Mouse (Mus musculus) heart, embryonic 15.5 days (tissue): Measurements from ENCODE around the gene Ccdc71. TPM values are rescaled to one million over a fixed set of nuclear protein-coding genes. Genes with fewer than 3 reads are reported as not detected.

ENCODE experiments used
- ATAC-seq: fragments of 200-750 bp; cut with Nextera tagmentation; replicated peaks from 2 replicates; pipeline ENCODE4 v1.8.0; 2017; ENCODE audit warnings: low read depth, moderate TSS enrichment; ENCODE audit not compliant: insufficient number of reproducible peaks, insufficient read depth, low FRiP score
- H3K27ac ChIP-seq: fragments of 300-500 bp; sonication (generic); 2 replicates; pipeline ENCODE4 v1.5.1; 2015; ENCODE audit warnings: mild to moderate bottlenecking, inconsistent platforms
- H3K27me3 ChIP-seq: fragments of 300-500 bp; sonication (generic); 2 replicates; pipeline ENCODE4 v1.6.1; 2015; ENCODE audit warnings: inconsistent platforms
- H3K36me3 ChIP-seq: fragments of 300-500 bp; sonication (generic); 2 replicates; pipeline ENCODE4 v1.6.1; 2015; ENCODE audit warnings: mild to moderate bottlenecking, inconsistent platforms
- H3K4me1 ChIP-seq: fragments of 300-500 bp; sonication (generic); replicated peaks from 2 replicates; pipeline ENCODE4 v1.6.1; 2015; ENCODE audit warnings: inconsistent platforms
- H3K4me2 ChIP-seq: fragments of 300-500 bp; sonication (generic); 2 replicates; pipeline ENCODE4 v1.6.1; 2015; ENCODE audit warnings: inconsistent platforms, mild to moderate bottlenecking, moderate library complexity
- H3K4me3 ChIP-seq: fragments of 300-500 bp; sonication (generic); 2 replicates; pipeline ENCODE4 v1.5.1; 2015; ENCODE audit warnings: mild to moderate bottlenecking, inconsistent platforms
- H3K9ac ChIP-seq: fragments of 300-500 bp; sonication (generic); 2 replicates; pipeline ENCODE4 v1.6.1; 2015; ENCODE audit warnings: mild to moderate bottlenecking, inconsistent platforms
- H3K9me3 ChIP-seq: fragments of 300-500 bp; sonication (generic); replicated peaks from 2 replicates; pipeline ENCODE4 v1.6.1; 2016; ENCODE audit warnings: inconsistent platforms
- WGBS: fragments of 180-500 bp; shearing (Covaris S2); methylation state at CpG from one replicate; pipeline ENCODE4 v1.1.7; 2015; ENCODE audit warnings: mixed read lengths; 5-methylcytosine and 5-hydroxymethylcytosine counted together
- polyA plus RNA-seq: library from polyadenylated mRNA; unstranded; fragments of >200 nt; fragmentation: Nextera tagmentation; extraction: Ambion mirVana; gene quantifications from 2 replicates; pipeline ENCODE4 v1.2.1, GENCODE M21; 2015

Gene Ccdc71
- polyA plus RNA-seq, 1 experiment from 2014 or later = 32.2 TPM

DNA sequence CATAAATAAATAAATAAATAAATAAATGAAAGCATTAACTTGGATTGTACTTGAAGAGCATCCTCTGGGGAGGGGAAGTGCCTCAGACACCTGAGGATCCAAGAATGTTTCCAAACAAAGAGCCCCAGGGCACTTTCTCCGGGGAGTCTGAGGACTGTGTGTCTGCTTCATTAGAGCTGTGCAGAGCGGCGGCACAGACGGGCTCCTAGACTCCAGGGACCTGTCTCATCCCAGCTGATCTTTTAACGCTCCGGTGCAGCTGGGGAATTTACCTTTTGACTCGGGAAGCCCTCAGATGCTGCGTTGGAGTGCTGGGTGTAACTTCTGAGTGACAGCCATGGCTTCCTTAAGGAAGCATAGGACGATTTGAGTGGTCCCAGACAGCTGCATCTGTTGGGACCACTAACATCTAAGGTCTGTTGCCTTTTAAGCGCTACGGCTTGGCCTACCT lies 879 bp downstream of the Ccdc71 start, which contains the start of gene Klhdc8b:
Gene Klhdc8b, minus strand, starts transcription at position 401 of the 451 bp plus-strand sequence.
- 21% methylated on average over 11 of the region's 11 CpGs for WGBS
- H3K9ac ChIP-seq = peak within 1 kb of the TSS; percentile 94
- H3K4me1 ChIP-seq = peaks cover 21% of the 10 kb centered on the region
- no peaks in the 10 kb centered on the region for H3K27me3 ChIP-seq
- H3K4me2 ChIP-seq = peak within 1 kb of the TSS; percentile 76
- H3K4me3 ChIP-seq = peak within 1 kb of the TSS; percentile 87
- H3K36me3 ChIP-seq = peaks cover 32% of the 10 kb centered on the region
- peak within 1 kb of the TSS; percentile 93 for H3K27ac ChIP-seq
- no peak for ATAC-seq
- H3K9me3 ChIP-seq = no peaks in the 10 kb centered on the region

DNA sequence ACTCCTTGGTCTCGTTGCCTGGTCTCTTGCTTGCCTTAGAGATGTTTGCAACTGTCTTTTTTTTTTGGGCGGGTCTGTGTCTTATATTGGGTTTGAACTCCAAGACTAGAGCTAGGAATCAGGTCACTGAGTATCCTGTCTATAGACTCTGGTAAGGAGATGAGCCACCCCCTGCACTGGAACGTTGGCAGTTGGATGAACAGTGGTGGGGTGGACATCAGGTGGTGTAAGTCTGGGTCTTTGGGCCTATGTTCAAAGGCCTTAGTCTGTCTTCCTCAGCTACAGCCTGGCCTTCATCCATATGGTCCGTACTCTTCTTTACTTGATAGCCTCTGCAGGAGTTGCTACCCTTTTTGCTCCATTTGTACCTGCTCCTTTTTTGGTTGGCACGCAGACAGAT lies 1.3 kb downstream of the Ccdc71 start:
- no peaks in the 10 kb centered on the region for H3K9me3 ChIP-seq
- H3K4me3 ChIP-seq = peak overlapping the region; percentile 87
- 83% methylated on average over 5 of the region's 5 CpGs for WGBS
- peaks cover 33% of the 10 kb centered on the region for H3K36me3 ChIP-seq
- peaks cover 21% of the 10 kb centered on the region for H3K4me1 ChIP-seq
- peak overlapping the region; percentile 76 for H3K4me2 ChIP-seq
- peak overlapping the region; percentile 93 for H3K27ac ChIP-seq
- no peak for ATAC-seq
- H3K27me3 ChIP-seq = no peaks in the 10 kb centered on the region
- H3K9ac ChIP-seq = peak overlapping the region; percentile 94; the same call in 1 of the 2 replicates

DNA sequence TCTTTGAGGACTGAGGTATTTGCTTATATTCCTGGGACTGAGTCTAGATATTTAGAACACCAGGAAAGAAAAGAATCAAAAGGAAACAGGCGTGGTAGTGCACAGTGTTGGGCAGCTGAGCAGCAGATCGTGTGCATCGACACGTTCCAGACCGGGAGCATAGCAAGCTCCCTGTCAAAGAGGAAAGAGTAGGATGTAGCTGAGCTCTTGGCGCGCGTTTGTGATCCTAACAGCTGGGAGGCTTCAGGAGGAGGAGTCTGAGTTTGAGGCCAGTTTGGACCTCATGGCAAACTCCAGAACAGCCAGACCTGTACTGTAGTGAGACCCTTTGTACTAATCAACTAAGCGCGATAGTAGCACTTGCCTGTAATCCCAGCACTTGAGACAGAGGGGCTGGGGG lies 1.9 kb downstream of the Ccdc71 start:
- 54% methylated on average over 10 of the region's 10 CpGs for WGBS
- H3K27me3 ChIP-seq = no peaks in the 10 kb centered on the region
- ATAC-seq = peak; percentile 29; the same call in 1 of the 2 replicates
- H3K4me2 ChIP-seq = peak overlapping the region; percentile 76
- H3K36me3 ChIP-seq = peaks cover 33% of the 10 kb centered on the region
- H3K4me1 ChIP-seq = peaks cover 21% of the 10 kb centered on the region
- H3K9me3 ChIP-seq = no peaks in the 10 kb centered on the region
- H3K4me3 ChIP-seq = peak overlapping the region; percentile 87
- H3K27ac ChIP-seq = peak overlapping the region; percentile 93
- H3K9ac ChIP-seq = no peak overlapping the region

DNA sequence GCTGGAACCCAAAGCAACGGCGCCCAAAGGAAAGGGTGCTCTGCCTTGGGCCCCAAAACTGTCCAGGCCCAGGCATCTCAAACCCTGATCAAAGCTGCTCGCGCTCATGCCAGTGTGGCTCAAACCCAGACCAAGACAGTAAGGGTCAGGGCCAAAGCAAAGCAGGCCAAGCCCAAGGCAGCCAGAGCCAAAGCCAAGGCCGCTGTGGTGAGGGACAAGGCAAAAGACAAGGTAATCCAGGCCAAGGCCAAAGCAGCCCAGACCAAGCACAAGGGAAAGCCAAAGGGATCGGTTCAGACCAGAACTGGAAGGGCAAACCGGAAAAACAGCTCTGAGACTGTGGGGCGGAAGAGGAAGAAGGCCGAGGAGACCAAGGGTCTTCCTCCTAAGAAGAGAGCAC lies 3.4 kb downstream of the Ccdc71 start:
- Histone ChIP-seq H3K27ac (no peak overlapping the region), H3K4me1 (peaks cover 21% of the 10 kb centered on the region), H3K27me3 (no peaks in the 10 kb centered on the region), H3K9ac (no peak overlapping the region), H3K36me3 (peaks cover 33% of the 10 kb centered on the region), H3K9me3 (no peaks in the 10 kb centered on the region), H3K4me3 (no peak overlapping the region), H3K4me2 (no peak overlapping the region)
- no peak for ATAC-seq
- 94% methylated on average over 9 of the region's 9 CpGs for WGBS

DNA sequence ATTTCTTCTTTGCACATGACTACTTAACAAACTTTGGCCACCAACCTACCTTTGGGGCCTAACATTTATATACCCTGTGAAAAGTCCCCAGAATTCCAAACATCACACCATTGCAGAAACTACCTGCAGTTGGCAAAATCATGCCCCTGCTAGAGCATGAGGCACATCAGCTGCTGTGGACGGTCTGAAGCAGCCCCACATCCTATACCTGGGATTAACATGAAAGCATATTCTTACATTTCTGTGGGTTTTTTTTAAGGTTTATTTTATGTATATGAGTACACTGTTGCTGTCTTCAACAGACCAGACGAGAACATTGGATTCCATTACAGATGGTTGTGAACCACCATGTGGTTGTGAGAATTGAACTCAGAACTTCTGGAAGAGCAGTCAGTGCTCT lies 5.9 kb downstream of the Ccdc71 start:
- ATAC-seq = no peak
- Histone ChIP-seq H3K27ac (no peak overlapping the region), H3K4me1 (peaks cover 14% of the 10 kb centered on the region), H3K27me3 (no peaks in the 10 kb centered on the region), H3K4me2 (no peak overlapping the region), H3K36me3 (peaks cover 33% of the 10 kb centered on the region), H3K9me3 (no peaks in the 10 kb centered on the region), H3K9ac (no peak overlapping the region), H3K4me3 (no peak overlapping the region)
- 91% methylated on average over 2 of the region's 2 CpGs for WGBS

DNA sequence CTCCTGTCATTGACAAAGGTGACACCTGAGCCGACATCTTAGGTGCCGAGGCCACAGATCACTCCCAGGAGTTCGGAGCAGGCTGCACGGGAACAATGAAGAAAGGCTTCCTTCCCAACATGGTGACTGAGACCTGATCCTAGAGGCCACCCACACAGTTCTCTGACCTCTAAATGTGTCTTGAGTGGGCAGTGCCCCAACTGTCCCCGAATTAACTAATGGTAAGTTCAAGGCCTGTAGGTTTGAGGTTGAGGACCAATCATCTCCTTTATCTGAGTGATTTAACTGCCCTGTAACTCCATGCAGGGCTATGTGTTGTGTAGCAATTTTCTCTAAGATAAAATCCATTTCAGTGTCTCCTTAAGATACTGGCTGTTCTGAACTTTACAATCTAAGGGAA lies 9.1 kb downstream of the Ccdc71 start:
- peaks cover 19% of the 10 kb centered on the region for H3K36me3 ChIP-seq
- no peaks in the 10 kb centered on the region for H3K4me1 ChIP-seq
- H3K27ac ChIP-seq = no peak overlapping the region
- no peak for ATAC-seq
- H3K4me3 ChIP-seq = no peak overlapping the region
- H3K9ac ChIP-seq = no peak overlapping the region
- no peaks in the 10 kb centered on the region for H3K9me3 ChIP-seq
- no peak overlapping the region for H3K4me2 ChIP-seq
- WGBS = 71% methylated on average over 5 of the region's 5 CpGs
- H3K27me3 ChIP-seq = no peaks in the 10 kb centered on the region

DNA sequence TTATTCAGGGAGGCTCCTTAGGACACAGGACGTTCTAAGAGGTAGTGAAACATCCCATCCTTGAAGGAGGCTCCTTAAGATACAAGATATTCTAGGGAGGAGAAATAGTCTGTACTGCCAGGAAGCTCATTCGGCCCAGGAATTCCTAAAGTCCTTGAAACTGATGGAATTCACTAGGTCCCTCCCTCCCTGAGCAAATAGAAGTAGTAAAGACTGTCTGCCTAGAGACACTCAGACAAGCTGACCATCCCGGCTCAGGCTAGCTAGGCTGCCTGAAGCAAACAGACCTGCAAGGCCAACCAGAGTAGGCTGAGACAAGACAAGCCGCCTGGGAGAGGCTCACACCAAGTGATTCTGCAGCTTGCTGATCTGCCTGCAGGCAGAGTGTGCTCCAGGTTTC lies 9.5 kb downstream of the Ccdc71 start:
- H3K4me2 ChIP-seq = no peak overlapping the region
- 55% methylated on average over 4 of the region's 4 CpGs for WGBS
- no peak for ATAC-seq

DNA sequence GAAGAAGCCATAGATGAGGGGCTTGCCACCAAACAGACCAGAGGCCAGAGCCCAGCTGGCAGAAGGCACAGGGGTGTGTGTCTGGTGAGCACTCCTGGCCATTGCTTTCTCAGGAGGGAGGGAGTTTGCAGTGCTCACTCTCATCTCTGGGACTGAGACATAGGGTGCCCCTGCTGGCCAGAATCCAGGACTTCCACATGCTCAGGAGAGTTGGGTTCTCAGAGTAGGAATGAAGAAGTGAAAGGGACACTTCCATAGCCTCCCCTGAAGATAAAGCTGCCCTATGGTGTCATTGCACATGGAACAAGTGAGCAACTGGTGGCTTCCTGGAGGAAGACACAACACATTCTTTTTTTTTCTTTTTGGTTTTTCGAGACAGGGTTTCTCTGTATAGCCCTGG lies 14.2 kb downstream of the Ccdc71 start:
- no peak overlapping the region for H3K4me3 ChIP-seq
- H3K27ac ChIP-seq = no peak overlapping the region
- H3K9ac ChIP-seq = no peak overlapping the region
- ATAC-seq = no peak
- no peaks in the 10 kb centered on the region for H3K9me3 ChIP-seq
- H3K4me2 ChIP-seq = no peak overlapping the region
- H3K27me3 ChIP-seq = no peaks in the 10 kb centered on the region
- no peaks in the 10 kb centered on the region for H3K36me3 ChIP-seq
- 69% methylated on average over 1 of the region's 1 CpGs for whole genome bisulfite sequencing
- H3K4me1 ChIP-seq = peaks cover 7% of the 10 kb centered on the region

More for the DNA sequence above, 9.5 kb downstream of the Ccdc71 start:
- no peaks in the 10 kb centered on the region for H3K9me3 ChIP-seq
- no peaks in the 10 kb centered on the region for H3K4me1 ChIP-seq
- H3K36me3 ChIP-seq = peaks cover 15% of the 10 kb centered on the region
- H3K27me3 ChIP-seq = no peaks in the 10 kb centered on the region
- no peak overlapping the region for H3K4me3 ChIP-seq
- H3K9ac ChIP-seq = no peak overlapping the region
- H3K27ac ChIP-seq = no peak overlapping the region

DNA sequence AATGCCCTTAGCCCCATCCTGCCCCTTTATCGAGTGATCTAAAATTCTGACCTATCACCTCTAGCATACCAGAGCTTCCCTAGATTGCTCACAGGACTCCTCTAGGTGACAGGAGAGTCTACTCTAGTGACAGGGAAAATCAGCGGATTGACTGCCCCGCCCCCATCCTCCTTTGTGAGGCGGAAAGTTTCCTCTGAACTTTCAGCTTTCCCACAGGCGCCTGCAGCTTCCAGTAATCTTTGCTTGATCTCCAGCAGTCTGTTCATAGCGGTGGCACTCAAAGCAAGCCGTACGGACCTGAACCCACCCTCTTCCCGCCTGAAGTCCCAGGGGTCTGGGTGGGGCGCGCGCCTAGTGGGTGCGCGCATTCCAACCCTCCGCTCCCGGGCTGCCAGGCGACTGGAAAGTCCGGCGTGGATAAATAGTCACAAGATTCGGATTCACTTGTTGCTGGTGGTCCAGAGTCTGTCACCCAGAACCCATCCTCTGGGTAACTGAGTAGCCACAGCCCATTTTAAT lies 18.4 kb downstream of the Ccdc71 start:
- Histone ChIP-seq H3K4me1 (peaks cover 36% of the 10 kb centered on the region), H3K27ac (peak overlapping the region; percentile 88), H3K9ac (peak overlapping the region; percentile 59), H3K9me3 (no peaks in the 10 kb centered on the region), H3K36me3 (peaks cover 20% of the 10 kb centered on the region), H3K27me3 (no peaks in the 10 kb centered on the region), H3K4me3 (peak overlapping the region; percentile 62), H3K4me2 (peak overlapping the region; percentile 92)
- WGBS = 1% methylated on average over 20 of the region's 20 CpGs
- ATAC-seq = peak; percentile 71

DNA sequence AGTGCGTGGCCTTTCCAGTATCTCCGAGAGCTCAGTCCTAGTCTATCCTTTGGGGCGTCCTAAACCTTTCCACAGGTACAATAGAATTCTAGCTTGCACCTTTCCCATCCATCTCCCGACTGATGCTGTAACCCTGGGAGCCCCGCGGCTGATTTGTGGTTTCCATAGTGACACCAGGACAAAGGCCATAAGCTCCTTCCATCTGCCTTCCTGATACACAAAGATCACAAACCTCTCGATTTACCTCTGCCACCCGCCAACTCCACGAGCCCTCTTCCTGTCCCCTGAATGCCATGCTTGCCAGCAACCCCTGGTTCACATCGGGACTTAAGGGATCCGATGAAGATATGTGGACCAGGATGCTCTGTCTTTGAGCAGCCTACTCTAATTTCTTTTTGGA lies 18.9 kb downstream of the Ccdc71 start:
- 36% methylated on average over 11 of the region's 11 CpGs for WGBS
- Histone ChIP-seq H3K9me3 (no peaks in the 10 kb centered on the region), H3K4me3 (peak overlapping the region; percentile 73), H3K36me3 (peaks cover 25% of the 10 kb centered on the region), H3K27ac (peak overlapping the region; percentile 88), H3K27me3 (no peaks in the 10 kb centered on the region), H3K9ac (peak overlapping the region; percentile 59; the same call in 1 of the 2 replicates), H3K4me2 (peak overlapping the region; percentile 92), H3K4me1 (peaks cover 36% of the 10 kb centered on the region)
- ATAC-seq = 0 out of 2 replicates have a peak, but pooled peaks have one; percentile 5

DNA sequence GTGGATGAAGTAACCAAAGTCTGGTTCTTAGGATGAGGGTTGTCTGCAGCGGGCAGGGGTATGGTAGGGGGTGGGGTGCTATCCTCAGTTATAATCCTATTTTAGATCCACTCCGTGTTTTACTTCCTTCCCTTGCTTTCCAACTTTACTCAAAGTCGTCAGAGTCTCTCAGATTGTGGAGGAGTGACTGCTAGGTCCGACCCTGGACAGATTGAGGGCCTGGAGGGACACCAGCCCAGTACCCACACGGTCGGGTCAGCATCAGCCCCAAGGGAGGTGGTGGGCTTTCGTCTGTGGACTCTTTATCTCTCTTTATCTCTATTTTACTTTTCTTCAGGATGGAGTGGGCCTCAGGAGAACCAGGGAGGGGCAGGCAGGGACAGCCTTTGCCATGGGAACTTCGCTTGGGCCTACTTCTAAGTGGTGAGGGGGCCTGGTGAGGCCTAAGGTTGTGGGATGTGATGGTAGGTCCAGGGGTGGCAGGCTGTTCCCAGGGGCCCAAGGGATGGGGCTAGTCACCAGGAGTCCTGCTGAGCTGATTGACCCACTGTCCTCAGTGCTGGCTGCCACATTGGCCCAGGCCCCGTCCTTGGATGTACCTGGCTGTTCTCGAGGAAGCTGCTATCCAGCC lies 19.5 kb downstream of the Ccdc71 start, which contains the start of gene Lamb2:
Gene Lamb2, plus strand, starts transcription at position 16 of the 631 bp plus-strand sequence.
- 6% methylated on average over 10 of the region's 10 CpGs for WGBS
- peak within 1 kb of the TSS; percentile 78 for H3K9ac ChIP-seq
- H3K36me3 ChIP-seq = peaks cover 30% of the 10 kb centered on the region
- H3K4me2 ChIP-seq = peak within 1 kb of the TSS; percentile 92
- H3K27me3 ChIP-seq = no peaks in the 10 kb centered on the region
- peak within 1 kb of the TSS; percentile 73 for H3K4me3 ChIP-seq
- no peaks in the 10 kb centered on the region for H3K9me3 ChIP-seq
- peak; percentile 54 for ATAC-seq
- peaks cover 36% of the 10 kb centered on the region for H3K4me1 ChIP-seq
- H3K27ac ChIP-seq = peak within 1 kb of the TSS; percentile 88
